Mouse (Mus musculus): ENCODE results near the gene Nudt9. TPM values are rescaled to one million over a fixed set of nuclear protein-coding genes. Genes with fewer than 3 reads are reported as not detected.
"Not testable (repeated sequence)": the region's sequence is repeated elsewhere in the genome, so short reads cannot be mapped to it uniquely, and the experiment has no call there.

Nudt9 gene
- 10 to 100 TPM; 56.9 to 61.9 TPM for total RNA-seq (2021)
- long read RNA-seq, experiment 1, transcript Nudt9-201 (8 exons, 1,488 nt): major isoform, 36 of 41 reads
- long read RNA-seq, experiment 1, partial matches to known transcripts: 0 of 41 reads
- long read RNA-seq, experiment 1, other reads (novel, unspliced or antisense): 5 of 41 reads
- long read RNA-seq, experiment 2, transcript Nudt9-201 (8 exons, 1,488 nt): major isoform, 98 of 112 reads
- long read RNA-seq, experiment 2, partial matches to known transcripts: 3 of 112 reads
- long read RNA-seq, experiment 2, other reads (novel, unspliced or antisense): 11 of 112 reads

DNA sequence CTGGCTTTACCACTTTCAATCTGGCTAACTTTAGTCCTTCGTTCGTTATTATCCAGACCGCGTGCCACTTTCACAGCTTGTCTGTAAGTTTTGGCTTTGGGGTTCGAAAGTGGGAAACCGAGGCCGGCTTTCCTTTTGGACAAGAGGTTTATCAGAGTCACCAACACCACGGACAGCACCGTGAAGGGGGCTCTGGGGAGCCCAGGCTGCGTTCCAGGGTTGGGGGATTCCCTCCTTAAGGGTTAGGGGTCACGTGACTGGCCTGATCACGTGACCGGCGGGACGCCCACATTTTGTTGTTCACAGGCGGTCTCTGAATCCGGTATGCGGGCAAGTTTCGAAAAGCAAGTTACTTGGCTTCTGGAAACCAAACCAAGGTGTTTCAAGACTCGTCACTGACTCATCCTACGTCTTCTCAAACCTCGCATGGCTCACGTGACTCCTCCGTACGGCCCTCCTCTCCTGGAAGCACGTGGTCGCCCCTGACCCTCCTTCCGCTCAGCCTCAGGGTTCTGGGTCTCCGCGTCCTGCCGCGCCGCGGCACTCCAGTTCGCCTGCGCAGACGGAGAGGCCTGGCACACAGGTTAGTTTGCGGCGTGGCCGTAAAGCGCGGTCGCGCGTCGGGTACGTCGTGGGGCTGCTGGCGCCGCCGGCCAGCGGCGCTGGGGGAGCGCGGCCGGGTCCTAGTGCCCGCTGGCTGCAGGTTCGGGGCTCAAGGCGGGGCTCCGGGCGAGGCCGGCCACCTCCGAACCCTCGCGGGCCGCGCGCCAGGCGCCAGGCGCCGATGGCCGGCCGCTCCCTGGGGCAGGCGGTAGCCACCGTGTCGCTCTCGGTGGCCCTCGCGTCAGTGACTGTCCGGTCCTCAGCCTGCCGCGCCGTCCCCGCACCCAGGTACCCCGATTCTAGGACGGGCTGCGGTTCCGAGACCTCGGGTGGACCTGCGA, at the start of gene Nudt9:
TSS of gene Nudt9 (plus strand) at position 51 of the 944 bp plus-strand sequence.
- peak; percentile 95 to 96 for DNase-seq (ENCODE audit: low spot score in 2 of 2)

GRCm38 (mm10) chr5:103998739-103999138, 47.4 kb upstream of the Nudt9 start:
- peak; percentile 29 to 62 for DNase-seq (ENCODE audit: low spot score in 2 of 2)

- DNase-seq (ENCODE audit: low spot score in 2 of 2): peak; percentile 84 to 89
Observed at GRCm38 (mm10) chr5:103999738-104000137, 46.4 kb upstream of the Nudt9 start.

- DNase-seq (ENCODE audit: low spot score in 2 of 2): no peak
Observed at GRCm38 (mm10) chr5:104002549-104003255, 43.4 kb upstream of the Nudt9 start.

DNA sequence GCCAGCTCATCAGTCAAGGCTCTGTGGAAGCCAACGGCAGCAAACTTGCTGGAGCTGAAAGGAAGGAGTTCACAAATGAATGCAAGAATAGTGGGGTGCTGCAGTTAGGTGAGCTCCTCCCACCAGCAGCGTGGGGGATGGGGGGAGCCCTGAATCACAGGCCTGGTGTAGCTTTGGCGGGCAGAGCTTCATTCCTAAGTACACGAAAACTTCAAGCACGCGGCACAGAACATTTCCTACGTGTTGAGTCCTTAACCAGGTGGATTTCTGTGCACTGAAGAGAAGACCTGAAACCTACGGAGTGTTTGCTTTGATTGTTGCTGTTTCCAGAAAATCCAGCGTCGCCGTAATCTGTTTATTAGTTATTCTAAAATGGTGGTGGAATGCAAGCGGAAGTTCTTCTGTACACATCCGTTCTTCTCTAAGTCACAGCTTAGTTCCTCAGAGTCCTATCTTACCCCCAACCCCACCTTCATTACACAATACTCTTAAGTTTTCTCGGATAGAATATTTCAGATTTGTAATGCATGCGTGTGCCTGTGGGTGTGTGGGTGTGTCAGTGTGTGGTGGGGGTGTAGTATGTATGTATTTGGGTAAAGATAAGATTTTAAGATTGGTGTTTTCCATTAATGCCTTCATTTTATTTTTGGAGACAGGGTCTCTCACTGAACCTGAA, 42.7 kb upstream of the Nudt9 start:
- no peak for DNase-seq (ENCODE audit: low spot score in 2 of 2)

GRCm38 (mm10) chr5:104003955-104004354, 42.2 kb upstream of the Nudt9 start:
- DNase-seq (ENCODE audit: low spot score in 2 of 2): no peak

GRCm38 (mm10) chr5:104006811-104007210, 39.3 kb upstream of the Nudt9 start:
- DNase-seq (ENCODE audit: low spot score in 2 of 2): no peak

- no peak for DNase-seq (ENCODE audit: low spot score in 2 of 2)
Observed at GRCm38 (mm10) chr5:104007801-104008200, 38.3 kb upstream of the Nudt9 start.

GRCm38 (mm10) chr5:104009421-104009820, 36.7 kb upstream of the Nudt9 start:
- DNase-seq (ENCODE audit: low spot score in 2 of 2): no peak

DNA sequence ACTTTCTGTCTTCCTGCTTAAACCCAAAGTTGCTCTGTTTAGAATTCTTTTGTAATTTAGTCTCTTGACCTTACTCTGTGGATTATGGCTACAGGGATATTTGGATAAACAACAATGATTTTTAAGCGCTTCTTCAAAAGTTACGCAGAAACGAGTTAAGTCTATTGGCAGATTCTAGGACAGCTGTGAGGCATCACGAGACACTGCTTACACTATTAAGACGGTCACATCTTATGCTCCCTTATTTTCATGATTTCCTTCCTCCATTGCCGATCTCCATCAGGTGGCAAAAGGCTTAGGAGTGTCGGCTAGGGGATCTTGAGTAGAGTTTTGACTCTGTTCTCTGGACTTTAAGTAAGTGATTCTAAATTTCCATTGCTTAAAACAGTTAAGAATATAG, 35.8 kb upstream of the Nudt9 start:
- no peak for DNase-seq (ENCODE audit: low spot score in 2 of 2)

- DNase-seq (ENCODE audit: low spot score in 2 of 2): no peak
Observed at GRCm38 (mm10) chr5:104011419-104011818, 34.7 kb upstream of the Nudt9 start.

- DNase-seq (ENCODE audit: low spot score in 2 of 2): peak; percentile 75 to 77
Observed at GRCm38 (mm10) chr5:104021597-104022378, 24.3 kb upstream of the Nudt9 start, which contains the start of gene Hsd17b11. Gene Hsd17b11 (minus strand): TSS chr5:104021919.

GRCm38 (mm10) chr5:104022558-104022957, 23.5 kb upstream of the Nudt9 start:
- no peak for DNase-seq (ENCODE audit: low spot score in 2 of 2)

DNA sequence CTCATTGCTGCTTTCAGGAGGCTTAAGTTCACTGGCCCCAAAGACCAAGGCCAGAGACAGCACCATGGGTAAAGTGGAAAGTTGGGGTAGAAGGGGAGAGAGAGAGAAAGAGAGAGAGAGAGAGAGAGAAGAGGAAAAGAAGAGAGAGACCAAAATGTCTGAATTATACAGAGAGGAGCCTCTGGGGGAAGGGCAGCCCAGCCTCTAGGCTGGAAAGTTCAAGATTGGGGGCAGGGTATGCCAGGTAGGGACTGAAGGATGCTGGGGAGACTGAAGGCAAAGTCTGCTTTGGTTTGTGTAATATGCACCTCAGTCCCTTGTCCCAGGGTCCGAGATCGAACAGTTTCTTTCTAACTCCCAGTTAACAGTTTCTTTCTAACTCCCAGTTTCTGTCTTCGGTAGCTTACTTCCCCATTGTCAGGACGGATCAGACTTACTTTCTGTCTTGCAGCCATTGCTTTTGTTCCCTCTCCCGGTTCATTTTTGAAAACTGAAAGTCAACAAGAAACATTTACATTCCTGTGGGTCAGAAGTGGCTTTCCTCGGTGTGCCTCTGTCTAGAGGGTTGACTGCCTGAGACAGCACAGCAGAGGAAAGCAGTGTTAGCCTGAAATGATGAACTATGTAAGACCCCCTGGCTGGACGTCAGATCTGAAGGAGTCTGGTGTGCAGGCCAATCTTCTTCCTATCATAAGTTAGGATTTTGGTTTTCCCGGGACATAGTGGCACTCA, 22.7 kb upstream of the Nudt9 start:
- no peak for DNase-seq (ENCODE audit: low spot score in 2 of 2)

- DNase-seq (ENCODE audit: low spot score in 2 of 2): not testable (repeated sequence)
Observed at GRCm38 (mm10) chr5:104024193-104024592, 21.9 kb upstream of the Nudt9 start.

DNA sequence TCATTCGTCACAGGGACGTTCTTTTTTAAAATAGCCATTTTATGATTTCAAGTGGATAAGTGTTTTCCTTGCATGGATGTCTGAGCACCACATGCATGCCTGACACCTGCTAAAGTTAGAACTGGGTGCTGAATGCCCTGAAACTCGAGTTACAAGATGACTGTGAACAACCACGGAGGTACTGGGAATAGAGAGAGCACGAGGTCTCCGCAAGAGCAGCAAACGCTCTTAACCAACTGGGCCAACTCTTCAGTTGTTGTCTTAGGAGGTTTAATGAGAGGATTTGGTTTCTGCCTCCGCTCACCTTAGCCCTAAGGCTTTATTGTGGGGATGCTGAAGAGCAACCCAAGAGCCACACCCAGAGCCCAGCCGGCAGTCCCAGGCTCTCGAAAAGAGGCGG, 21.3 kb upstream of the Nudt9 start:
- DNase-seq (ENCODE audit: low spot score in 2 of 2): no peak

- DNase-seq (ENCODE audit: low spot score in 2 of 2): no peak
Observed at GRCm38 (mm10) chr5:104025245-104025854, 20.8 kb upstream of the Nudt9 start.

DNA sequence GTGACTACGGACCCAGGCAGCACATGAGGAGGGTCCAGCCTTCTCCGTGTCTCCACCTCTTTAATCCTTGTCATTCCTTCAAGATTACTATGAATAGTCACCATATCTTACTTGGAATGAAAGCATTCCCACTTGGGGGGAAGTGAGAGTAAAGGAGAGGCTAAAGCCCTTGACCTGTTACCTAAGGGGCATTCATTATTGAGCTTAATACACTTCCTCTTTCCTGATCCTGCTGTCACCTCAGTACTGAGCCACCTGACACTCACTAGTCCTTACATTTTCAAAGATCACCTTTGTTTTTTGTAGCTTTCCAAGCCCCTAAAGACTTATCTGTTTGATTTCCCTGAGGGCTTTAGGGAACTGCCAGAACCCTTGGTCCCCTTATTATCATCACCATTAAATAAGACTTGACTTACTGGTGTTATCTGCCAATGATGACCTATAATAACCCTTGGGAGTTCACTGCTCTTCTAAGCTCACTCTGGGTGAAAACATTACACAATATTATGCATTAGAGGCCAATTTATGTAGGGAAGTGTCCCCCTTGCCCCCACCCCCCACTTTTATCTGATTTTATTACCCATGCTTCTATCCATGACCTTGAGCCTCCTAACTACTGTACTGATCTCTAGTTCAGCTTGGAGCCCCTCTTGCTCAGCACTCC, 13.5 kb upstream of the Nudt9 start:
- DNase-seq (ENCODE audit: low spot score in 2 of 2): no peak
